Mouse (Mus musculus): ENCODE data around the gene Erfe.

DNA sequence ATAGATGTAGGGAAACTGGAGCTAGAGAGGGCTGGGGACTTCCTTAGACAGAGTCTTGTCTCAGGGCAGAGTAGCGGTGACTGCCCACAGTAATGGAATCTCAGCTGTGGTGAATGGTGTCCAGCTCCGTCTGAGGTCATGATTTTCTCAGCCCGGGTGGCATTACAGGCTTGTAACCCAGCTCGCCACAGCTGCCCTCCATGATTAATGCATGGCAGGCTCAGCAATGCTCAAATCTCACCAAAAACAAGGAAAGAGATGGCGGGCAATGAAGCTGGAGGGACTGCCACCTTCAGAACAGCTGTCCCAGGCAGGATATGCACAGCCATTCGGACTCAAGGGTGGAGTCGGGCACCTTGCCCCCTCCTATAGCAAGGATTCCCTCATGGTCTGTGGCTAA is 28.9 kb upstream of the Erfe start:
- TF ChIP-seq POLR2A (IDR thresholded peaks at IDR 0.05; ENCODE audit: borderline replicate concordance, control insufficient read depth, low read depth, low read length) (no peak), CTCF (IDR thresholded peaks at IDR 0.05; ENCODE audit: control insufficient read depth, insufficient read depth, low read length) (no peak)

All from bone marrow, adult 2 months (tissue).